ENCODE assay signal across 12 mouse cellular contexts in genomic region chrX:71527461-71527860, GRCm38 (mm10). TPM values are rescaled to one million over a fixed set of nuclear protein-coding genes. Genes with fewer than 3 reads are reported as not detected.
DNase-seq lines count a peak whose midpoint lies in the region.
"Had no signal": no experiment of that assay in that cellular context is flagged by ENCODE, and none has a peak within 500 bp of the region (broad histone marks: within the 10 kb centered on the region; RNA-seq: fewer than 3 reads in every experiment).

No protein-coding gene starts in this region.

- DNase-seq in adrenal gland, adult (ENCODE audit: inconsistent age in 2 of 2, low spot score in 1 of 2): peak; percentile 75 to 85
- no peak for DNase-seq in adrenal gland, adult 18-20 months (ENCODE audit: low spot score in 2 of 2)
- DNase-seq in ovary, postnatal 36 days (ENCODE audit: low spot score): peak; percentile 21
- no peak for DNase-seq in ovary, postnatal 10 days (ENCODE audit: low spot score)
- peak; percentile 42 for DNase-seq in adrenal gland, postnatal 25 days
- no peak for DNase-seq in kidney, postnatal 25 days
- DNase-seq in layer of hippocampus, adult 11-12 months (ENCODE audit: low spot score): no peak
- DNase-seq: cerebellum, adult 11 months; cerebellum, adult 8-10 months; cerebellum, postnatal 25 days; gastrocnemius, postnatal 14 days; heart, postnatal 36 days had no signal

RNA-seq across cellular contexts. Expression of gene Hmgb3, which starts 28.3 kb away (rescaled TPM):
- 100 to 1,000 TPM; 156 to 178 TPM for total RNA-seq in adrenal gland, adult 18-20 months (2021)
- 175 and 193 TPM in 2 replicates for total RNA-seq in adrenal gland, postnatal 25 days (2021)

RNA-seq across cellular contexts. Expression of gene Cd99l2, which starts 34.8 kb away (rescaled TPM):
- 10 to 100 TPM; 84.8 to 90.4 TPM for total RNA-seq in adrenal gland, adult 18-20 months (2021)
- total RNA-seq in adrenal gland, postnatal 25 days (2021): 72.9 and 80.4 TPM in 2 replicates

Comparison
In these comparisons a context has a peak if more than half of its experiments do, and no peak if none do; other contexts are left out.
1. DNase-seq: peak in adrenal gland, adult (2 of 2), ovary, postnatal 36 days (single experiment) and adrenal gland, postnatal 25 days (single experiment); none in adrenal gland, adult 18-20 months (0 of 2), ovary, postnatal 10 days (single experiment), kidney, postnatal 25 days (0 of 2) and layer of hippocampus, adult 11-12 months (single experiment).